Mouse (Mus musculus): ENCODE results near the gene Bmp4.

DNA sequence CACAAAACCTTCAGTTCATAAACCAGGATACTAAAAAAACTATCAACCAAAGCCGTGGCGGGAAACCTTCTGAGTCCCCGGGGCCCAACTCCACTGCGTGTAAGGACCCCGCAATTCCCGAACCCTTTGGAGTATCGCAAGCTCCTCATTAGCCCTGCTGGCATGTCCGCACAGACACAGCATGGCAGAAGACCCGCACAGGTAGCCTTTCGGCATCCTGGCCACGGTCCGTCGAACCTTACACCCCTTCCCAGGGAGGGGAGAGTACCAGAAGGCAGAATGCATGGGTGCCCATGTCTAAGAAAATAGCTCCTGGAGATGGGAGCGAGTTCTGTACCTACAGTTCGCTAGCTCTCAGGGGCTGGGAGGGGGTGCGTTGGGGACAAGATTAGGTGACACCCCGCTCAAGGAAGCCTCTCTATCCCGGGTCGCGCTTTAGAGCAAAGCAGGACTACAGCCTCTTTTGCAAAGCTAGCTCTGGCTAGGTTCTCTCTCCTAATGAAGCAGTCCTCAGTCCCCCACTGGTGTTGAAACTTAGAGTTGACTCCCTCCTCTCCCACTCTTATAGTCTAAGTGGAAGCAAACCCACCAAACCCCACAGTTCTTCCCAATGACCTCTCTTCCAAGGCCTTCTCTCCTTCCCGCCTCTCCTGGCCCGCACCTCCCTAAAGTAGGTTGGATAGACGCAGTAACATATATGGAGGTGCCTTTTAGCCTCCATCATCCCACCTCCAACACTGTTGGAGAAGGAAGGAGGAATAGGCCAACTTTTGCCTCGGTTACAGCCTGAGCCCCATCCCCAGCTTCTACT, 826 bp downstream of the Bmp4 start:
- TF ChIP-seq CTCF (IDR thresholded peaks at IDR 0.05 in 2 of 3, conservative IDR thresholded peaks at IDR 0.05 in 1 of 3; ENCODE audit: control insufficient read depth in 1 of 3, insufficient read depth in 1 of 3, low read depth in 2 of 3, low read length in 3 of 3, poor library complexity in 1 of 3, severe bottlenecking in 1 of 3), result no peak
- no peak for TF ChIP-seq SIN3A (IDR thresholded peaks at IDR 0.05; ENCODE audit: low read length)
- no peak for TF ChIP-seq JUND (IDR thresholded peaks at IDR 0.05; ENCODE audit: low read depth, low read length)
- no peak for TF ChIP-seq ZC3H11A (IDR thresholded peaks at IDR 0.05; ENCODE audit: low read depth, low read length)
- no peak for TF ChIP-seq POLR2A (IDR thresholded peaks at IDR 0.05; ENCODE audit: control insufficient read depth in 1 of 2, insufficient read depth in 1 of 2, low read depth in 1 of 2, low read length in 2 of 2, poor library complexity in 1 of 2)
- TF ChIP-seq MEF2A (IDR thresholded peaks at IDR 0.05; ENCODE audit: extremely low read depth, insufficient replicate concordance, low read depth, low read length, poor library complexity, severe bottlenecking), result no peak
- TF ChIP-seq EP300 (IDR thresholded peaks at IDR 0.05; ENCODE audit: low read depth in 1 of 2, low read length in 2 of 2), result no peak
- no peak for TF ChIP-seq POLR2AphosphoS2 (IDR thresholded peaks at IDR 0.05; ENCODE audit: low read length)
- TF ChIP-seq CHD2 (IDR thresholded peaks at IDR 0.05; ENCODE audit: low read length), result no peak
- no peak for TF ChIP-seq TCF12 (IDR thresholded peaks at IDR 0.05; ENCODE audit: low read depth, low read length)
- no peak for TF ChIP-seq TBP (IDR thresholded peaks at IDR 0.05; ENCODE audit: low read depth, low read length)
- no peak for TF ChIP-seq MYC (IDR thresholded peaks at IDR 0.05; ENCODE audit: low read depth, low read length)
